Mouse (Mus musculus) liver (tissue): ENCODE data around the gene Card9.
A peak's percentile ranks its signal among the peaks of the same experiment; 100 is the strongest.

Experiments used
- DNase-seq: peaks from one replicate; pipeline ENCODE4 v3.0.0-alpha.2; 2020; ENCODE audit warnings: mixed read lengths

Card9 gene

DNA sequence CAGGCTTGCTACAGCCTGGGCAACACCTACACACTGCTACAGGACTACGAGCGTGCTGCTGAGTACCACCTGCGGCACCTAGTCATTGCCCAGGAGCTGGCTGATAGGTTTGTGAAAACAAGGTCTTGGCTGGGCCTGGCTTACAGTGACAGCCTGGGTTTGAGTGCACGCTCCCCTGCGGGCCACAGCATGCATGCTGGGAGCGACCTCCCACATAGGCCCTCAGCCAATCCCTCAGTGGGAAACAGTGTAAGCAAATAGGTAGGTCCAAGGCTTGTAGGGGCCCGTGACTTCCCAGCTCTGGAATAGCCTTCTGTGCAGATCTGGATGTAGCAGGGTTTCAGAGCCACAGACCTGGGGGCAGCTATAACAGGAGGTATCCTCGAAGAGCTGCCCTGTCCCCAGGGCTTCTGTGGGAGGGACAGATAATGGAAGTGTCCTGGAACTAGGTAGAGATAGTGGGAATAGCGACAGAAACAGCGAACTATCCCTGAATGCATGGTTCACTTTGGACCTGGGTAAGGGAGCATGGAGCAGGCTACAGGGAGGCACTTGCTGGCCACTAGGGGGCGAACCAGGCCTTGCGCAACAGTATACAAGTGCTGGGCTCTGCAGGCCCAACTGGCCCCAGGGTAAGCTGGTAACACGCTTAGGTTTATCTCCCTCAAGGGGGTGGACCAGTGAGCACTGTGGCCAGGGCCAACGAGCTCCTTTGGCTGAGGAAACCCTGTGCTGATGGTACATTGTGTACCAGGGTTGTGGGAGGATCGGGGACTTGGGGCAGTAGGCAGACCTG, 35.1 kb downstream of the Card9 start:
- DNase-seq: peak; percentile 82

GRCm38 (mm10) chr2:26324917-26325316, 35.8 kb downstream of the Card9 start:
- DNase-seq: peak; percentile 27

- DNase-seq: no peak
Measured at GRCm38 (mm10) chr2:26323589-26324325, 37.0 kb downstream of the Card9 start.

DNA sequence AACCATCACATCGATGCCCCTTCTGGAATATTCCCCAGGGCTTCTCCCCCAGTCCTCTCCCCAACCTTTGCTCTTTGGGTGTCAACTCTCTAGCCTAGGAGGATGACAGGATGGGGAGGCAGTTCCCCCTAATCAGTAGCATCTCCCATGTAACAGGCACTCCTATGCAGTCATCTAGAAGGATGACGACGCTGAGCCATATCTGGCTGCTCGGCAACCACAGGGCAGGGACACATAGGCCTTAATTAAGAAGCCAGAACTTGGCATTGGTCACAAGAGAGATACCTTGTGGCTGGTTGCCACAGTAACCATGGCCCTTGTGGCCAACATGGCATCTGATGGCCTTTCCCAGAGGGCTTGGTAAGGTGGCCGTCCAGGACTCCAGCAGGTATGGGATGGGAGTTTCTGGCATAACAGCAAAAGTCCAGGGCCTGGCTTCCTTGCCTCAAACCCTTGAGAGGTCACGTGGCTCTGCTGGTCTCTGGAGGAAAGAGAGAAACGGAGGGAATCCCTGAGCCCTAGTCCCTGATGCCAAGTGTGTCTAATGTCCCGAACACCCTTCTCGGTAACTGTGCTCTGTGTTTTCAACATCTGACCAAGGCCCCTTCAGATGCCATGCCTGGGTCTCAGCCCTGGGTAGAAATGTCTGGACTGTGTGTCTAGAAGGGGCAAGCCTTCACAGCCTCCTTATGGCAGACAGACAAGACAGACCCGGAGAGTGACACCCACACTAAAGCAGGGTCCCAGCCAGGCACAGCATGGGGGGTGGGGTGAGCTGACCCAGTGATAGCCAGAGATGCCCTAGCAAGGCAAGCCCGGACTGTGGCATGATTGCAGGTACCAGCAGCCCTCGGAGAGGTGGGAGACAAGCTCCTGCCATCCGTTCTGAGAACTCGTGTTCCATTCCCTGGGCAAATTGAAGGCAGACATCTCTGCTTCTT, 40.2 kb downstream of the Card9 start:
- DNase-seq: no peak

GRCm38 (mm10) chr2:26319519-26320244, 41.0 kb downstream of the Card9 start:
- DNase-seq: no peak

GRCm38 (mm10) chr2:26319109-26319508, 41.6 kb downstream of the Card9 start:
- DNase-seq: no peak

- no peak for DNase-seq
Measured at GRCm38 (mm10) chr2:26317991-26318672, 42.6 kb downstream of the Card9 start.

DNA sequence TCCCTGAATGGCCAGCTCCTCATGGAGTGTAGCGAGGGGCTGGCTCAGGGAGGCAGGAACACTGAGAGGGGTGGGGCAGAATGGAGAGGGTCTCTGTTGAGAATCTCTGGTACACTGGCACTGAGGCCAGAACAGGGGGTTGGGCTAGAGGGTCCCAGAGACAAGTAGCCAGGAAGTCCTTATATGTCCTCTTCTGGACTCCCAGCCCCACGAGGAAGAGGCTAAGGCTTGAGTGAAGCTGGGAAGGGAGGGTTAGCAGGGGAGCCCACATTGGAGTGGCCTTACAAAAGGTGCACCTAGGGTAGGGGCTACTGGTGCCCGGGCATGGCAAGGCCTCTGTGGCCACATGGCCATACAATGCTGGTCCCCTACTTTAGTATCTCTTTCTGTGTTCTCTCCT, 43.3 kb downstream of the Card9 start:
- DNase-seq: no peak

- DNase-seq: no peak
Measured at GRCm38 (mm10) chr2:26316576-26317246, 44.0 kb downstream of the Card9 start.

DNA sequence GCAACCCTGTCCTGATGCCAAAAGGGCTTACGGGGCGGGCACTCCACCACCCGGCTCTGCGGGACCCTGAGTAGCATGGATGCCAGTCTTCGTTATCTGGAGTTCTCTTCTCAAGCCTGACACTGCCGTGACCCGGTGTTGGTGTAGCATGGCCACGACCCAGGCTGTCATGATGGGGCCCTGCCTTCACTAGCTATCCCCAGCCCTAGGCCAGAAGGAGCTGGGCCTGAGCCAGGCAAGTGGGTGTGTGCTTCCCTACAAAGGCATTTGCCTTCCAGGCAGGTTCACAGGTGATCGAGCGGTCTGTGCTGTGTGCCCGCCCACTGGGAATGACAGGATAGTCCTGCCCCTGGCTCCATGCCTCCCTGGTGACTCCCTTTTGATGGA, 44.8 kb downstream of the Card9 start:
- DNase-seq: no peak

DNA sequence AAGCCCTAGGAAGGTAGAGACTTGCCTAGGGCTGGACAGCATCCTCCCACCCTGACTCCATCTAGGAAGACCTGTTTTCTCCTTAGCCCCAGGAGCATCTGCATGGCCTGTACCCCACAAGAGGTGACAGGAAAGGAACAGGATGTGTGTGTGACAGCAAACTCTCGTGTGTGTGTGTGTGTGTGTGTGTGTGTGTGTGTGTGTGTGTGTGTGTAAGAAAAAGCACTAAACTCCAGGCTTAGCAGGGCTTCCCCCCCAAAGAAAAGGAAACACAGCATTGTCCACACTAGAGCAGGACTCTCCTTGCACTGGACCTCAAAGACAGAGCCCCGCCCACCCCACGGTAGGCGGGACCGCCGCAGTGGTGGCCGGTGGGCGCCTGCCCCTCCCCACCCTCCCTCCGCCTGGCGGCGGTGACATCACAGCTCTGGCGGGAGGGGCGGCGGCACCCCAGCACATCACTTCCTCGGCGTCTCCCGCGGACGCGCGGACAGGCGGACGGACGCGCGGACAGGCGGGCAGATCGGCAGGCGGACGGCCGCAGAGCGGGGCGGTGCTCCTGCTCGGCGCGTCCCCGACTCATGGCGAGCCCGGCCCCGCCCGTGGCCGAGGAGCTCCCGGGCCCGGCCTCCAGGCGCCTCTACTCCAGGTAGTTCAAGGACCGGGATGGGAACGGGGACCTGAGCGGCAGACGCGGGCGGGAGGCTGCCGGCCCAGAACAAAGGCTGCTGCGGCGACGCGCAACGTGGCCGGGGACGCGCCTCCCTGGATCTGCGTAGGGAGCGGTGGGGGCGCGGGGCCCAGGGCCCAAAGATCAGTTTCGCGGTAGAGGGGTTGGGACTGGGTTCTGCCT, 45.4 kb downstream of the Card9 start, which contains the start of gene Gpsm1:
TSS of gene Gpsm1 (plus strand) at position 444 of the 853 bp plus-strand sequence.
- DNase-seq: peak; percentile 79

DNA sequence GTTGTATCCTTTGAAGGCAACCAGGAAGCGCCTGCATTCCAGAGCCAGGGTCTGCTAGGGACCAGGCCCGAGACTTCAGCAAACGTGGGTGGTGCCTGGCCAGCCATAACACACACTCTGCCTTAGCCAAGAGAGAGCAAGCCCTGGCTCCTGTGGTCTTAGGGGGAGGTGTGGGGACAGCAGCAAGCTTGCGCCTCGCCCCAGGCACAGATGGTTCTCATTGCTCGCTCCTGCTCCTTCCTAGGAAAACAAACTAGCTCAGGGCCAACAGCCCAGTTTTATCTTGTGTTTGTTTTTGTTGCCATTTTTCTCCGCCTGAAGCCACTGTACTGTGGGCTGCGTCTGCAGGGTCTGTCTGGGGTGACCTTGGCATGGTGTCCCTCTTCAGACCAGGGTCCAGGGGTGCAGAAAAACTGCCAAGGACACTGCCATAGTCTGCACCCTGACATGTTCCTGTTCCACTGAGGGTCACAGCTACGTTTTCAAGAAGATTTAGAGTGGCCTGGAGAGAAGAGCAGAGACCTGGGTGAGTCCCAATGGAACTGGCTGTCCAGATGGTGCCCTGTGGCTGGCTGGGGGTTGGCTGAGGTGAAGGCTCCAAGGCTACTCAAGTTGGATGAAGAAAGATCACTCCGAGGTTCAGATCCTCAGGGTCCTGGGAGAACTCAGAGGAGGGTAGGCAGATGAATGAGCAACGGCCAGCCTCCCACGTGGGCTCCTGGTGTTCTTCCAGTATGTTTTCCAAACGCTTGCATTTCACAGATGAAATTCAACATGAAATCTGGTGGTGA, 46.2 kb downstream of the Card9 start:
- DNase-seq: peak; percentile 28

GRCm38 (mm10) chr2:26313394-26313793, 47.3 kb downstream of the Card9 start:
- no peak for DNase-seq

DNA sequence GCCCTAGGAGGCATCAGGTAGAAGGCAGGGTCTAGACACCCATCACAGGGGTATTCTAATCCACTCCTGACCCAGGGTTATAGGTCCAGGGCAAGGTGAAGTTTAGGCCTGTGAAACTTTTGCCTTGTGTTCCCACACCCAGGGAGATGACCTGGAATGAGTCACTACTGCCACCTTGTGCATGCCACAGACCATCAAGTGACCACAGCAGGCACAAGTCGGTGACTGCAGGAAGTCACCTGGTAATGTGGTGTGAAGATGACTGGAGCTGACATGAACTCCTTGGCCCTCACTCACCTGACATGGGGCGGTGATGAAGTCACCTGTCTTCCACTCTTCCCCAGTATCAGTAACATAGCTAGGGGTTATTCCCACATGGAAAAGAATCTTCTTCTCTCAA, 47.9 kb downstream of the Card9 start:
- DNase-seq: no peak

- no peak for DNase-seq
Measured at GRCm38 (mm10) chr2:26311936-26312335, 48.8 kb downstream of the Card9 start.

DNA sequence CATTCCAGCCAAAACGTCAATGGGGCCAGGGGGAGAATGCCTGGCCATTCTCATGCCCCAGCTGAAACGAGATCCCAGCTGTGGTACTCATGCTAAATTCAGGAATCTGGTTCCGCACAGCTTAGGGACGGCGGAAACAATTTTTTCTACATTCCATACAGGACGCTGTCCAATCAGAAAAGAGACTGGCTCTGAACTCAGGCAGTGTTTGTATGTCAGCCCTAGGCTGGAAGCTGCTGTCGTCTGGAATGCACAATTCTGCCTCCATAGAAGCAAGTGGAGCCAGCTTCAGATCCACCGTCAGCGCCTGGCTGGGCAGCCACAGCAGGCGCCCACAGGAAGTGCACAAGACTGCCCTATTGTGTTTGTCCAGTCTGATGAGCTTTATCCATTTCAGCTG, 51.0 kb downstream of the Card9 start:
- DNase-seq: peak; percentile 16

- DNase-seq: no peak
Measured at GRCm38 (mm10) chr2:26306702-26307101, 54.0 kb downstream of the Card9 start.

- no peak for DNase-seq
Measured at GRCm38 (mm10) chr2:26305555-26305954, 55.2 kb downstream of the Card9 start.

DNA sequence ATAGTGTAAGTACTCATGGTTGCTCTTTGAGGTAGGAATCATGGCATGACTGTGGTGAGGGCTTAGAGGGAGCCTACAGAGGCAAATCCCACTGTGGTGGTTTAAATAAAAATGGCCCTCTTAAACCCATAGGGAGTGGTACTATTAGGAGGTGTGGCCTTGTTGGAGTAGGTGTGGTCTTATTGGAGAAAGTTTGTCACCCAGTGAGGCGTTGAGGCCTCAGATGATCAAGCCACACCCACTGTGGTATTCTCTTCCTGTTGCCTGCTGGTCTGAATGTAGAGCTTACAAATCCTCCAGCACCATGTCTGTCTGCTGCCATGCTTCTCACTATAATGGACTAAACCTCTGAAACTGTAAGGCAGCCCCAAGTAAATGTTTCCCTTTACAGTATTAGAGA, 56.0 kb downstream of the Card9 start:
- no peak for DNase-seq
